Mouse (Mus musculus): ENCODE measurements around the gene Ttc14. TPM values are rescaled to one million over a fixed set of nuclear protein-coding genes. Genes with fewer than 3 reads are reported as not detected.

The Ttc14 gene
- polyA plus RNA-seq, 1 experiment from 2014 or later = 73.6 TPM

GRCm38 (mm10) chr3:33843801-33844632 is 44.4 kb downstream of the Ttc14 start, which contains the start of gene Ccdc39:
Ccdc39 (minus strand) TSS chr3:33844310.
- Histone ChIP-seq H3K4me2 (replicated peaks) (peak within 1 kb of the TSS; percentile 87), H3K9ac (peak within 1 kb of the TSS; percentile 69), H3K9me3 (ENCODE audit: control insufficient read depth, low read length) (no peaks in the 10 kb centered on the region), H3K4me1 (replicated peaks; ENCODE audit: control insufficient read depth, insufficient read depth, low read length) (peaks cover 9% of the 10 kb centered on the region; the same call in 1 of the 2 replicates), H3K36me3 (replicated peaks; ENCODE audit: control insufficient read depth, insufficient read depth) (no peaks in the 10 kb centered on the region), H3K4me3 (replicated peaks; ENCODE audit: low read length) (peak within 1 kb of the TSS; percentile 46), H3K27me3 (ENCODE audit: control insufficient read depth, insufficient read depth, low read length) (no peaks in the 10 kb centered on the region), H3K27ac (peak within 1 kb of the TSS; percentile 68)
- ATAC-seq (ENCODE audit: low FRiP score) = peak; percentile 94
- DNase-seq (ENCODE audit: low spot score) = peak; percentile 85
- WGBS = 2% methylated on average over 26 of the region's 26 CpGs

- H3K4me2 ChIP-seq (replicated peaks) = no peak overlapping the region
- WGBS = 86% methylated on average over 6 of the region's 6 CpGs
Measured at GRCm38 (mm10) chr3:33846639-33847038, 47.0 kb downstream of the Ttc14 start.

GRCm38 (mm10) chr3:33850856-33851255 is 51.2 kb downstream of the Ttc14 start:
- Histone ChIP-seq H3K4me1 (replicated peaks; ENCODE audit: control insufficient read depth, insufficient read depth, low read length) (no peaks in the 10 kb centered on the region), H3K4me2 (replicated peaks) (no peak overlapping the region), H3K27me3 (ENCODE audit: control insufficient read depth, insufficient read depth, low read length) (no peaks in the 10 kb centered on the region), H3K9ac (no peak overlapping the region), H3K4me3 (replicated peaks; ENCODE audit: low read length) (no peak overlapping the region), H3K36me3 (replicated peaks; ENCODE audit: control insufficient read depth, insufficient read depth) (no peaks in the 10 kb centered on the region), H3K27ac (no peak overlapping the region), H3K9me3 (ENCODE audit: control insufficient read depth, low read length) (no peaks in the 10 kb centered on the region)
- ATAC-seq (ENCODE audit: low FRiP score) = no peak
- DNase-seq (ENCODE audit: low spot score) = no peak
- 96% methylated on average over 4 of the region's 4 CpGs for WGBS

More at GRCm38 (mm10) chr3:33846639-33847038, 47.0 kb downstream of the Ttc14 start:
- H3K4me1 ChIP-seq (replicated peaks; ENCODE audit: control insufficient read depth, insufficient read depth, low read length) = peaks cover 9% of the 10 kb centered on the region; the same call in 1 of the 2 replicates
- no peaks in the 10 kb centered on the region for H3K36me3 ChIP-seq (replicated peaks; ENCODE audit: control insufficient read depth, insufficient read depth)
- H3K4me3 ChIP-seq (replicated peaks; ENCODE audit: low read length) = no peak overlapping the region
- no peak for ATAC-seq (ENCODE audit: low FRiP score)
- no peaks in the 10 kb centered on the region for H3K27me3 ChIP-seq (ENCODE audit: control insufficient read depth, insufficient read depth, low read length)
- H3K9me3 ChIP-seq (ENCODE audit: control insufficient read depth, low read length) = no peaks in the 10 kb centered on the region
- H3K27ac ChIP-seq = no peak overlapping the region
- H3K9ac ChIP-seq = no peak overlapping the region
- DNase-seq (ENCODE audit: low spot score) = no peak

DNA sequence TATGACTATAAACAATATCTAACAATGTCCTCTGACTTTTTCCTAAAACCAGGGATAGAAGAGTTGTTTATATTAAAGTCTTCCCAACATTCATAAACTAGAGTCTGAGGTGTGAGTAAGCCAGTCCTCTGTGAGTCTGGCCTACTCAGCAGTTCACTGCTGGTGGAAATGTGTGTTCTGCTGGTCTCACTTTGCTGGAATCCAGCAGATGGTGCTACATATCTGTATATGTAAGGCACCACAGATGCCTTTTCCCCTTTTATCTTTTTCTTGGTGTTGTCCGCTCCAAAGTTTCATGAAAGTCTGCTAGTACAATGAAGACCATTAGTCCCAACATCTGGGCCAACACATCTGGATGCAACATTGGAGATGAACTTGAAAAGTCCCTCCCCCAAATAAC is 53.4 kb downstream of the Ttc14 start:
- Histone ChIP-seq H3K27me3 (ENCODE audit: control insufficient read depth, insufficient read depth, low read length) (no peaks in the 10 kb centered on the region), H3K9me3 (ENCODE audit: control insufficient read depth, low read length) (no peaks in the 10 kb centered on the region), H3K27ac (no peak overlapping the region), H3K4me1 (replicated peaks; ENCODE audit: control insufficient read depth, insufficient read depth, low read length) (no peaks in the 10 kb centered on the region), H3K4me3 (replicated peaks; ENCODE audit: low read length) (no peak overlapping the region), H3K9ac (no peak overlapping the region), H3K36me3 (replicated peaks; ENCODE audit: control insufficient read depth, insufficient read depth) (no peaks in the 10 kb centered on the region), H3K4me2 (replicated peaks) (no peak overlapping the region)
- 72% methylated on average over 1 of the region's 1 CpGs for WGBS
- ATAC-seq (ENCODE audit: low FRiP score) (no peak; the same call in 1 of the 2 replicates), DNase-seq (ENCODE audit: low spot score) (peak; percentile 36)

GRCm38 (mm10) chr3:33858939-33859338 is 59.3 kb downstream of the Ttc14 start:
- 87% methylated on average over 3 of the region's 3 CpGs for WGBS

DNA sequence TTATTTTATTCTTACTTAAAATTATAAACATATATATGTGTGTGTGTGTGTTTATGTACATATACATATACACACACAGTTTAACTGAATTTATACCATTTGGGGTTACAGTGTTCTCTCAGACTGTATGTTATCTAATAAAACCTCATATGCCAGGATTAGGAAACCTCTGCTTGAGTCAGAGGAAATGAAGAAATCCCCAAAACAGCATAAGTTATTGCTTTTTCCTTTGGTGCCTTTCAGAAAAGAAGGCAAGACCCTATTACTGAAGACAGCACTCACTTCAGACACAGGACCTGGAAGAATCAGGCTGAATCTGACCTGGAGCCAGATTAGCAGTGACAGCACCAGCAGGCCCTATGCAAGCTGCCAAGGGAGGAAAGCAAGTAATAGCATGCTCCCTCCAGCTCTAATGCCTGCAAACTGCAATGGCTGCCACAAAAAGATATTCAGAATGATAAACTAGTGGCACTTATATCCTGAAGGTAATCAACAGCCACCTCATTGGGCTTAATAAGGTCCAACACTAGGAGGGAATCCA is 64.4 kb downstream of the Ttc14 start:
- no peaks in the 10 kb centered on the region for H3K36me3 ChIP-seq (replicated peaks; ENCODE audit: control insufficient read depth, insufficient read depth)
- DNase-seq (ENCODE audit: low spot score) (no peak), ATAC-seq (ENCODE audit: low FRiP score) (no peak)
- H3K4me1 ChIP-seq (replicated peaks; ENCODE audit: control insufficient read depth, insufficient read depth, low read length) = no peaks in the 10 kb centered on the region
- H3K9me3 ChIP-seq (ENCODE audit: control insufficient read depth, low read length) = no peaks in the 10 kb centered on the region
- no peaks in the 10 kb centered on the region for H3K27me3 ChIP-seq (ENCODE audit: control insufficient read depth, insufficient read depth, low read length)
- H3K27ac ChIP-seq = no peak overlapping the region
- H3K4me3 ChIP-seq (replicated peaks; ENCODE audit: low read length) = no peak overlapping the region
- no peak overlapping the region for H3K4me2 ChIP-seq (replicated peaks)
- no peak overlapping the region for H3K9ac ChIP-seq

More at GRCm38 (mm10) chr3:33858939-33859338, 59.3 kb downstream of the Ttc14 start:
- ATAC-seq (ENCODE audit: low FRiP score) = no peak
- H3K9ac ChIP-seq = no peak overlapping the region
- DNase-seq (ENCODE audit: low spot score) = no peak
- no peak overlapping the region for H3K4me3 ChIP-seq (replicated peaks; ENCODE audit: low read length)
- no peaks in the 10 kb centered on the region for H3K27me3 ChIP-seq (ENCODE audit: control insufficient read depth, insufficient read depth, low read length)
- no peak overlapping the region for H3K4me2 ChIP-seq (replicated peaks)
- no peaks in the 10 kb centered on the region for H3K9me3 ChIP-seq (ENCODE audit: control insufficient read depth, low read length)
- no peaks in the 10 kb centered on the region for H3K36me3 ChIP-seq (replicated peaks; ENCODE audit: control insufficient read depth, insufficient read depth)
- H3K4me1 ChIP-seq (replicated peaks; ENCODE audit: control insufficient read depth, insufficient read depth, low read length) = no peaks in the 10 kb centered on the region
- H3K27ac ChIP-seq = no peak overlapping the region

Other genes with a start within 250 kb of the Ttc14 start
- 16.4 and 17.6 TPM in 2 replicates for gene Ccdc39, start 44.5 kb downstream of the Ttc14 start, polyA plus RNA-seq (2014; fragmentation: Nextera tagmentation; extraction: Ambion mirVana)
- 37.4 and 40.5 TPM in 2 replicates for gene Fxr1, start 220.1 kb downstream of the Ttc14 start, polyA plus RNA-seq (2014; fragmentation: Nextera tagmentation; extraction: Ambion mirVana)